Mouse (Mus musculus) embryonic facial prominence, embryonic 11.5 days (tissue): ENCODE results near the gene Rgs12. TPM values are rescaled to one million over a fixed set of nuclear protein-coding genes. Genes with fewer than 3 reads are reported as not detected.
A peak's percentile ranks its signal among the peaks of the same experiment; 100 is the strongest.

ENCODE experiments used
- ATAC-seq: fragments of 200-750 bp; cut with Nextera tagmentation; replicated peaks from 2 replicates; pipeline ENCODE4 v1.8.0; 2017; ENCODE audit warnings: low read depth; ENCODE audit not compliant: insufficient number of reproducible peaks, low FRiP score, low TSS enrichment
- DNase-seq: peaks from one replicate; pipeline ENCODE4 v3.0.0-alpha.2; 2015; ENCODE audit warnings: low spot score
- H3K27ac ChIP-seq: fragments of 300-500 bp; sonication (generic); replicated peaks from 2 replicates; pipeline ENCODE4 v1.5.1; 2014; ENCODE audit warnings: mild to moderate bottlenecking, low read depth, low read length, control low read depth
- H3K27me3 ChIP-seq: fragments of 300-500 bp; sonication (generic); 2 replicates; pipeline ENCODE4 v1.6.1; 2014; ENCODE audit warnings: mild to moderate bottlenecking, low read length, moderate library complexity, mixed read lengths; ENCODE audit not compliant: control insufficient read depth, insufficient read depth
- H3K36me3 ChIP-seq: fragments of 300-500 bp; sonication (generic); replicated peaks from 2 replicates; pipeline ENCODE4 v1.6.1; 2014; ENCODE audit warnings: low read depth, mild to moderate bottlenecking, low read length, moderate library complexity, mixed read lengths; ENCODE audit not compliant: control insufficient read depth, insufficient read depth
- H3K4me1 ChIP-seq: fragments of 300-500 bp; sonication (generic); 2 replicates; pipeline ENCODE4 v1.6.1; 2014; ENCODE audit warnings: low read length, mixed read lengths; ENCODE audit not compliant: control insufficient read depth, insufficient read depth
- H3K4me2 ChIP-seq: fragments of 300-500 bp; sonication (generic); 2 replicates; pipeline ENCODE4 v1.6.1; 2014; ENCODE audit warnings: low read depth, mild to moderate bottlenecking, control low read depth, low read length, moderate library complexity
- H3K4me3 ChIP-seq: fragments of 300-500 bp; sonication (generic); 2 replicates; pipeline ENCODE4 v1.5.1; 2014; ENCODE audit warnings: low read depth, low read length, control low read depth
- H3K9ac ChIP-seq: fragments of 300-500 bp; sonication (generic); replicated peaks from 2 replicates; pipeline ENCODE4 v1.6.1; 2014; ENCODE audit warnings: mild to moderate bottlenecking, control low read depth, low read length
- H3K9me3 ChIP-seq: fragments of 300-500 bp; sonication (generic); replicated peaks from 2 replicates; pipeline ENCODE4 v1.6.1; 2016; ENCODE audit warnings: mild to moderate bottlenecking, low read length, inconsistent platforms, mixed read lengths; ENCODE audit not compliant: control insufficient read depth
- WGBS: fragments of 180-500 bp; shearing (Covaris S2); extraction: QIAGEN DNeasy Blood & Tissue Kit; methylation state at CpG from one replicate; pipeline ENCODE4 v1.1.7; 2014; 5-methylcytosine and 5-hydroxymethylcytosine counted together
- polyA plus RNA-seq: library from polyadenylated mRNA; unstranded; fragments of >200 nt; fragmentation: Nextera tagmentation; extraction: Ambion mirVana; gene quantifications from 2 replicates; pipeline ENCODE4 v1.2.1, GENCODE M21; 2014

Gene Rgs12
- polyA plus RNA-seq, 1 experiment from 2014 or later, result 33.7 TPM

DNA sequence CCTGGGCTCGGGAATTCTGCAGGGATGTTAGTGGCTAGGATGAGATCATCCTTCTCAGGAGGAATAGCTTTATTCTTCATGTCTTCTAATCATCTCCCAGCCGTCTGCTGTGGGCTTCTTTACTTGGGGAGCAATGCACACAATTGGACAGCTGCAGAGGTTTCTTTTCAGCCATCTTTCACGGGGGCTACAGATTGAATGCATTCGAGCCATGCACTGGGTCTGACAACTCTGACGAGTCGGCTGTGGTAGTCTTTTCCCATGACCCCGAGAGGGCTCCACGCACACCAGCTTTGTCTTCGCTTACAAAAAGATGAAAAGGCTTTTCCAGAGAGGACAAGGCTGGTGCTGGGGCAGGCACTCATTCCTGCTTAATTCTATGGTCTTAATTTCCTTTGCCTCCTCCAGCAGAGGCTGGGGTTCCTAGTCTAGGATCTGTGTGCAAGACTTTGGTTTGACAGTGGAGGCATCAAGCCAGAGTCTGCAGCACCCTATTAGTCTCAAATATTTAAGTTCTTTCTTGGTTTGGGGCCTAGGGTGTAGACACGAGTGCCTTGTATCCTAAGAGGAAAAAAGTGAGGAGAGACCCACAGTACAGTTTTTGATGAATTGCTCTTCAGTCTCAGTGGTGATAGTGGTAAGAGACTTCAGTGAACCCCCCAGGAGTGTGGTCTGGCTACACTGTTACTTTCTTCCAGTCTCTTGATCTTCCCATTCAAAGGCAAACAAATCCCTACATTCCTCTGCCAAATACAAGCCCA, 7.4 kb upstream of the Rgs12 start:
- peak; percentile 4 for DNase-seq
- Histone ChIP-seq H3K9me3 (no peaks in the 10 kb centered on the region), H3K4me3 (no peak overlapping the region), H3K27ac (no peak overlapping the region), H3K4me2 (no peak overlapping the region), H3K27me3 (no peaks in the 10 kb centered on the region), H3K9ac (no peak overlapping the region), H3K36me3 (no peaks in the 10 kb centered on the region), H3K4me1 (no peaks in the 10 kb centered on the region)
- peak; percentile 73 for ATAC-seq
- 61% methylated on average over 10 of the region's 10 CpGs for WGBS

DNA sequence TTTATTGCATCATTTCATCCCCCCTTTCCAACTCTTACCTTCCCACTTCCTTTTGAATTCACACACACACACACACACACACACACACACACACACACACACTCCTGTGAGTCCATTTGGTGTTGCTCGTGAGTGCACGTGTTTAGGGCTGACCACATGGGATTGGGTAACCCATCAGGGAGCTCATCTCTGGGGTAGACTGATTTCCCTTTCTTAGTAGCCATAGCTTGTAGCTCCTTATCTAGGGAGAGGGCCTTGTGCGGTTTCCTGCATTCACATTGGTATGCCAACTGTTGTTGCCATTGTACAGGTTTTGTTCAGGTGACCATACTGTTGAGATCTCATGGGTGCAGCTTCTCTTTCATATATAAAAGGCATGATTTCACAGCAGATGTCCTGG, 5.8 kb upstream of the Rgs12 start:
- Histone ChIP-seq H3K27ac (no peak overlapping the region), H3K4me2 (no peak overlapping the region), H3K27me3 (no peaks in the 10 kb centered on the region)

DNA sequence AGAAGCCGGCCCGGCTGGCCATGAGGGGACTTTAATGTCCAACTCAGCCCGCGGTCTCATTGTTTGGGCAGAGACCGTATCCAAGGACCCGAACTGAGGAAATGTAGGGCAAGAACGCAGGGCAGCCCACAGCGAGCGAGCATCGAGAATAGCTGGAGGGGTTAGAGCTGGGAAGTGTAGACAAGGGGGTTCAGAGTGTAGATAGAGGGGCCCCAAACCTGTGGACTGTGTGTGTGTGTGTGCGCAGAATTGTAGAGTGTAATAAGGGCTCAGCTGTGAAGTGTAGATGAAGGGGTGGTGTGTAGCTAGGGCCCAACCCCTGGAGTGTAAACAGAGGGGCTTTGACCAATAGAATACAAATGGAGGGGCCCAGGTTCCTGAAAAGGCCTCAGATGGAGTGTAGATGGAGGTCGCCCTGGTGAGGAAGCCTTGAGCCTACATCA, 545 bp downstream of the Rgs12 start:
- DNase-seq, result peak; percentile 52
- peak; percentile 74 for ATAC-seq
- under 1% methylated on average over 12 of the region's 12 CpGs for whole genome bisulfite sequencing

More for the DNA sequence above, 5.8 kb upstream of the Rgs12 start:
- no peaks in the 10 kb centered on the region for H3K36me3 ChIP-seq
- H3K4me1 ChIP-seq, result no peaks in the 10 kb centered on the region
- WGBS, result 86% methylated on average over 3 of the region's 3 CpGs
- H3K9ac ChIP-seq, result no peak overlapping the region
- no peak overlapping the region for H3K4me3 ChIP-seq
- no peak for DNase-seq
- ATAC-seq, result no peak
- H3K9me3 ChIP-seq, result no peaks in the 10 kb centered on the region

DNA sequence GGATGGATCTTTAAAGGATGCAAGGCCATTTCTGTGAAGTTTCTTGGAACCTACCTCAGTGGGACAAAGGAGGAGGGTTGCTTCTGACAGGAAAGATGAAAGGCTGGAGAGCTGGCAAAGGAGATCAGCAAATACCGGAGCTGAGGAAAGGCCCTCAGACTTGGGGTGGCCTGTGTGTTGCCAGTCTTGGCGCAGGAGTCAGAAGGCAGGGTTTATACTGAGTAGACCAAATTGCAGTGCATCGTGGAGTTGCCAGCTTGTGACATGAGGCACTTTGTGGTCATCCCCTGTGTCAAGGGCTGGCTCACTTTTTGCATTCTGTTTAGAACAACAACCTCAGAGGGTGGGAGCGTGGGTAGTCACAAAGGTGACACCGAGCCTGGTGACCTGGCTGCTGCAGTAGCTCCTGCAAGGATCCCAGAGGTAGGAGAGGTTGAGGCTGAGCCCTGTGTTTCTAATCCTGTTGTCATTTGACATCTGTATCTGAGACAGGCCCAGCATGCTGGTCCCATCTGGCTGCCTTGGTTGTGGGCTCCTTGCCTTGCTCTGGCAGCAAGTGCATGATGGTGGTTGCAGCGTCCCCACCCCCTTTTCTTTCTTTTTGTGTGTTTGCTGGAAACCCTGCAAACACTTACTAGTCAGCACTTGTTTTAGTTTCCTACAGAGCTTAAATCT, 1.4 kb downstream of the Rgs12 start:
- Histone ChIP-seq H3K4me3 (peak overlapping the region; percentile 94), H3K9ac (peak overlapping the region; percentile 99), H3K9me3 (no peaks in the 10 kb centered on the region), H3K36me3 (no peaks in the 10 kb centered on the region), H3K27ac (no peak overlapping the region; the same call in 1 of the 2 replicates), H3K4me1 (no peaks in the 10 kb centered on the region; the same call in 1 of the 2 replicates), H3K4me2 (peak overlapping the region; percentile 81), H3K27me3 (no peaks in the 10 kb centered on the region)
- 78% methylated on average over 6 of the region's 6 CpGs for WGBS
- DNase-seq (no peak), ATAC-seq (no peak)

More for the DNA sequence above, 545 bp downstream of the Rgs12 start:
- no peaks in the 10 kb centered on the region for H3K27me3 ChIP-seq
- H3K4me2 ChIP-seq, result peak overlapping the region; percentile 81
- H3K9ac ChIP-seq, result peak overlapping the region; percentile 99
- H3K4me1 ChIP-seq, result no peaks in the 10 kb centered on the region; the same call in 1 of the 2 replicates
- no peaks in the 10 kb centered on the region for H3K9me3 ChIP-seq
- no peaks in the 10 kb centered on the region for H3K36me3 ChIP-seq
- peak overlapping the region; percentile 93 for H3K27ac ChIP-seq
- peak overlapping the region; percentile 94 for H3K4me3 ChIP-seq

- Histone ChIP-seq H3K4me3 (no peak overlapping the region), H3K4me2 (peak overlapping the region; percentile 10; the same call in 1 of the 2 replicates), H3K9me3 (no peaks in the 10 kb centered on the region), H3K4me1 (no peaks in the 10 kb centered on the region; the same call in 1 of the 2 replicates), H3K27me3 (no peaks in the 10 kb centered on the region), H3K9ac (no peak overlapping the region), H3K27ac (no peak overlapping the region), H3K36me3 (no peaks in the 10 kb centered on the region)
- 93% methylated on average over 8 of the region's 8 CpGs for WGBS
- ATAC-seq, result no peak
- DNase-seq, result no peak
Observed at GRCm38 (mm10) chr5:34951161-34951834, 2.1 kb downstream of the Rgs12 start.

DNA sequence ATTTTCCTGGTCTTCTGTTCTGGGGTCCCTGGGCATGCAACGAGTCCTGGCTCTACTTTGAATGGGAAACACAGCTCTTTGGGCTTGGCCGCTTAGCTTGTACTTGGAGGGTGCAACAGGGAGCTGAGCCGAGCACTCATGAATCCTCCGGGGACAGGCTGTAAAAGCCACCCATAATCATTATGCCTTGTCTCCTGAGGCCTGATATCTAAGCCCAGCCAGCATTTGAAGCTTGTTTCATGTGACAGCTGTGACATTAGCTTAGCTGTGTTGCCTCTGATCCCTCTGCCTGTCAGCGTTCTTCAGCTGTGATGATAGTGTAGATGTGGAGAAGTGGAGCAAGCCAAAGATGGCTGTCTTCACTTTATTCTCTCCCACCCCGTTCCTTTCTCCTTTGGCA, 5.3 kb downstream of the Rgs12 start:
- Histone ChIP-seq H3K9me3 (no peaks in the 10 kb centered on the region), H3K4me3 (no peak overlapping the region), H3K9ac (no peak overlapping the region; the same call in 1 of the 2 replicates), H3K4me2 (no peak overlapping the region), H3K36me3 (no peaks in the 10 kb centered on the region), H3K4me1 (no peaks in the 10 kb centered on the region), H3K27me3 (no peaks in the 10 kb centered on the region), H3K27ac (no peak overlapping the region)
- DNase-seq, result no peak
- 79% methylated on average over 6 of the region's 6 CpGs for WGBS
- ATAC-seq, result no peak

DNA sequence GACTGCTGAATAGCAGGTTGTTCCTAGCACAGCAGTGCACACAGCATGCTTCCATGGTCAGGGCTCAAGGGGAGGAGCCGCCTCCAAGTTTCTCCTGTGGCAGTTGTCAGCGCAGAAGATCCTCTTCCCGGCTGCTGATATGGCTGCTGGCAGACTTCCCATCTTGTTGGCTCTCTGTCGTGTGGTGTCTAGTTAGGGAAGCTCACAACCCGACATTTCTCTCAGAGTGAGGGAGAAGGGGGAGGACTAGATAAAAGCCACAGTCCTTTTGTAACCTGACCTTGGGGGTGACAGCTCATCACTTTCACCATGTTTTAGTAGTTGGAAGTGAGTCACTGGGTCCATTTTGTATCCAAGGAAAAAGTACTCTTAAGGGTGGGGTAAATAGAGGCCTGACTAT, 6.4 kb downstream of the Rgs12 start:
- WGBS, result 80% methylated on average over 5 of the region's 5 CpGs
- Histone ChIP-seq H3K27ac (no peak overlapping the region), H3K4me3 (no peak overlapping the region)

More for the DNA sequence above, 6.4 kb downstream of the Rgs12 start:
- no peak overlapping the region for H3K4me2 ChIP-seq
- no peaks in the 10 kb centered on the region for H3K27me3 ChIP-seq
- H3K9ac ChIP-seq, result no peak overlapping the region
- no peaks in the 10 kb centered on the region for H3K4me1 ChIP-seq
- H3K9me3 ChIP-seq, result no peaks in the 10 kb centered on the region
- no peak for ATAC-seq
- H3K36me3 ChIP-seq, result no peaks in the 10 kb centered on the region
- DNase-seq, result no peak
